Mouse (Mus musculus): ENCODE results near the gene L3mbtl1. TPM values are rescaled to one million over a fixed set of nuclear protein-coding genes. Genes with fewer than 3 reads are reported as not detected.

The L3mbtl1 gene
- total RNA-seq, 4 experiments from 2014 or later = not detected

DNA sequence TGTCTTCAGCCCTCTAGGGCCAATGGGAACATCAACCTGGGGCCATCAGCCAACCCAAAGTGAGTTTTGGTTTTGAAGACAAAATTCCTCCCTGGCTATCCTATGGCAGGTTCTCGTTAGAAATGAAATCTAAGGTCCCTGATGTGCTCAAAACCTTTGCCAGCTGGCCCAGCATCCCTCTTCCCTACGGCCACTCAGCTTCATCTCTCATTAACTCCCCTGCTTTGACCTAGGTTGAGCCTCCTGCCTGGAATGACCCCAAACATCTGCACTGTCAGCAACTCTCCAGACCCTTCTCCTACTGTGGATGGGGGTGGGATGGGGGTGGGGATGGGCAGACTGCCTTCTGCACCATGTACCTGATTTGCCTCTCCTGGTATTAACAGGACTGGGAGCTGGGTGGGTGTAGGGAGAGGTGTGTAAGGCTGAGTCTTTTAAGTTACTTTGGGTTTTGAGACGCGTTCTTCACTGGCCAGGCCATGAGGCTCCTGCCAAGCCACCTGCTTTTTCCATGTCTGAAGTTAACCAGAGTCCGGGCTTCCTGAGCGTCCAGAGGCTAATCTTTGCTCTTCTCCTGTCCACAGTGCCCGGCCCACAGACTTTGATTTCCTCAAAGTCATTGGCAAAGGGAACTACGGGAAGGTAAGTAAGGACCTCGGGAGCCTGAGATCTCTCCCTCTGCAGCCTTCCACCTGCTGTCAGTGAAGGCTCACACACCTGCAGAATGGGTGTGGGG lies 50.8 kb downstream of the L3mbtl1 start:
- no peak for DNase-seq (ENCODE audit: low spot score in 2 of 2)

DNA sequence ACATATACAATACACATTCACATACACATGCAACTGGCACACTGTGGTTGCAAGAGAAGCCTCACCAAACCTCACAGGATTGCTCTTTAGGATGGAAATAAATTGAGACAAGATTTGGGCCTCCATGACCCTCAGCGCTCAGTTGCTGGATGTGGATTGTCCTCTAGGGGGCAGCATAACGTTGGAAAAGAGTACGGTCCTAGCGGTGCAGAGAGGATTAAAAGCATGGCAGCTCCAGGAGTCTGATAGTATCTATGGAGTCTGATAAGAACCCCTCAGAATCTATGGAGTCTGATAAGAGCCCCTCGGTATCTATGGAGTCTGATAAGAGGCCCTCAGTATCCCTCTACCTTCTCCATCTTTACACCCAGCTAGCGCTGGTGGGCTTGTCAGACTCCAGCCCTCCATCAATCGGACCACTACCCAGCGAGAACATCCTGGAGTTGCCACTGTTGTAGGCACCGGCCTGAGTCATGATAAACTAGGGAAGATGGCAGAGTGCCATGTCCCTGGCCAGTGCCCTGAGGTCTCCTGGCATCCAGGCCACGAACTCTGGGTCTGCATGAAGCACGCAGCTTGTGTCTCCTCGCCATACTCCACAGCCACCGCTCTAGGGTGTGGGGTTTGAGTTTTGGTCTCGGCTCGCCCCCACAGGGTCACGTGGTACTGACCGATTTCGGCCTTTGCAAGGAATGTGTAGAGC lies 55.4 kb downstream of the L3mbtl1 start:
- peak in 1 of 2 experiments; percentile 30 for DNase-seq (ENCODE audit: low spot score in 2 of 2)

GRCm38 (mm10) chr2:162999744-163000143 lies 56.5 kb downstream of the L3mbtl1 start:
- DNase-seq (ENCODE audit: low spot score in 2 of 2) = no peak

DNA sequence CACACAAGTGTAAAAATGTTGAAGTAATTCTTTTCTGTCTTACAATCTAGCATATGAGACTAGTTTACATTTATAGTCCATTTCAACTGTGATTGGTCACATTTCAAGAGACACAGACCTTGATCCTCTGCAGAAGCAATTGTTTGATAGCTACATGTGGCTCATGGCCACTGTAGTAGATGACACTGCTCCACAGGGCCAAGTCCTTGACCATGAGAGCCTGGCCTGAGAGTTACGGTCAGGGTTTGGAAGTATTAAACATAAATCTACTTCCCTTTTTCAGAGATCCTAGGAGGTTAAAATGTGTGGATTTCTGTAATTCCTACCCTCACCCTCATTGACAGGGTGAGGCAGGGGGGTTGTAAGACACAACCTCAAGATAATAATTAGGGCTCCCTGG lies 57.8 kb downstream of the L3mbtl1 start:
- no peak for DNase-seq (ENCODE audit: low spot score in 2 of 2)

GRCm38 (mm10) chr2:163007299-163007698 lies 64.0 kb downstream of the L3mbtl1 start:
- no peak for DNase-seq (ENCODE audit: low spot score in 2 of 2)

GRCm38 (mm10) chr2:163016916-163017743 lies 73.9 kb downstream of the L3mbtl1 start, which contains the start of gene Ift52:
TSS of gene Ift52 (plus strand) at chr2:163017354.
- peak; percentile 66 to 74 for DNase-seq (ENCODE audit: low spot score in 2 of 2)

Other genes with a start within 250 kb of the L3mbtl1 start
- 10 to 100 TPM; 29.8 to 41.1 (median 32.9) TPM for gene Srsf6, start 11.9 kb upstream of the L3mbtl1 start, total RNA-seq (2022)
- not detected for gene Sgk2, start 43.9 kb downstream of the L3mbtl1 start, total RNA-seq (2022)
- gene Ift52, start 73.9 kb downstream of the L3mbtl1 start, total RNA-seq (2022) = 10 to 100 TPM; 16.3 to 17.8 (median 17.7) TPM
- under 1 TPM in 3 of 4 experiments, not detected in 1; 0.27 to 0.53 (median 0.48) TPM for gene Mybl2, start 111.2 kb downstream of the L3mbtl1 start, total RNA-seq (2022)
- not detected for gene Gtsf1l, start 144.4 kb downstream of the L3mbtl1 start, total RNA-seq (2022)